Mouse (Mus musculus) stomach, postnatal 0 days (tissue): ENCODE data around the gene Ell.

Experiments used
- CTCF ChIP-seq: IDR thresholded peaks from 2 replicates; pipeline ENCODE4 v1.5.1; 2016; ENCODE audit warnings: antibody characterized with exemption, low read depth, mild to moderate bottlenecking, moderate library complexity
- EP300 ChIP-seq: optimal IDR thresholded peaks from 2 replicates; pipeline ENCODE3; 2016; ENCODE audit warnings: antibody characterized with exemption

DNA sequence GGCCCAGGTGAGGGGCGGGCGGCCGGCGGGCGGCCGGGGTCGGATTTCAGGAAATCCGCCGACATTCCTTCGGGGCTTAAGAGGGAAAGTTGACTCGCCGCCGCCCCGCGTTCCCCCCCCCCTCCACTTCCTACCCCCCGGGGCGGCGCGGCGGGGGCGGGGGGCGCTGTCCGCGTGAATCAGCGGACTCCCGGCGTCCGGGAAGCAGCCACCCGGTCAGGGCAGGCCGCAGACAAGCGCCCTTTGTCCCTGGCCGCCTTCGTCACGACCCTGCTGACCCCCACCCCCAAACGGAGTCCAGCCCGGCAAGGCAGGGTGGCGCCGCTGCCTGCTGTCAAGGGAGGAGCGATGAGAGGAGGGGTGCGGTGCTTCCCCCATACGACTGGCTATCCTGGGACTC, 49.7 kb upstream of the Ell start:
- TF ChIP-seq EP300 (no peak), CTCF (no peak)
